Mouse (Mus musculus) stomach, postnatal 0 days (tissue): ENCODE measurements around the gene Hoxa9.

Experiments
- CTCF ChIP-seq: IDR thresholded peaks from 2 replicates; pipeline ENCODE4 v1.5.1; 2016; ENCODE audit warnings: antibody characterized with exemption, low read depth, mild to moderate bottlenecking, moderate library complexity
- EP300 ChIP-seq: optimal IDR thresholded peaks from 2 replicates; pipeline ENCODE3; 2016; ENCODE audit warnings: antibody characterized with exemption

DNA sequence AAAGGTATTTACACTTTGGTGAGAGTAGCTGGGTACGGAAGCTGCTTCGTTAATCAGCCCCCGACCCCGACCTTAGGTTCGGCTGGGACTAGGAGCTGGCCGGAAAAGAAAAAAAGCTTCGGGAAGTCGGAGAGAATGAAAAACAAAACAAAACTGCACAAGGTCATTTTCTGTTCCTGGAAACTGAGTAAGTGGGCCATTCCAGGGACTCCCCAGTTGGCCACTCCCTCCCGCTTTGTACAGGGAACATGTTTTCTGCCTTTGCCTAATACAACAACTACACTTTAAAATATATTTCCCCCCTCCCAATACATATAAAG is 35.7 kb upstream of the Hoxa9 start:
- TF ChIP-seq EP300 (no peak), CTCF (no peak)
